Mouse (Mus musculus) gastrocnemius, postnatal 36 days (tissue): ENCODE measurements around the gene Gucy2e. TPM values are rescaled to one million over a fixed set of nuclear protein-coding genes. Genes with fewer than 3 reads are reported as not detected.

Experiments
- DNase-seq, 2 experiments: peaks; one replicate each; pipeline ENCODE4 v3.0.0; 2022
- intact Hi-C: fragments of 180-260 bp; cut with DNase I; formaldehyde crosslinking; loops from one replicate; pipeline ENCODE4 v1.15.1; 2025
- long read RNA-seq, 2 experiments: library from polyadenylated mRNA; stranded (forward); transcript quantifications; one replicate each; pipeline ENCODE4 v2.0.0; 2021
- total RNA-seq, 2 experiments: library from RNA; stranded (reverse); gene quantifications; 2 replicates each; pipeline ENCODE4 v1.2.3; 2021

Gucy2e gene
- not detected for total RNA-seq
- long read RNA-seq, experiment 1, result 0 reads
- long read RNA-seq, experiment 2, result 0 reads

DNA sequence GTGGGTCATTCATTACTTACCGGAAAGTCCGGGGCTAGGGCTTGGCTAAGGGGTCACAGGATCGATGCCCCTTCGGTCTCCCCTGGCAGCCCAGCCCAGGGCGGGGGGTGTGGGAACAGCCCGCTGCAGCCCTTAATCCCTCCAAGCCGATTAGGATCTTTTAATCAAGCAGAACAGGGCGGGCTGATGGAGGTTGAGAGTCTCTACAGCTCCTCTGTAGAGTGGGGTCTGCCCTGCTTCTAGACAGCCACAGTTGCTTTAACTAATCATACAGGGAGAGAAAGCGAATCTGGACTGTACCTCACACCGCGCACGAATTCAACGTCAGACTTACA, at the start of gene Gucy2e:
Gene Gucy2e, minus strand, starts transcription at position 111 of the 335 bp plus-strand sequence.
- DNase-seq, result no peak
- intact Hi-C loops, result loop anchor here (10.0 kb wide), 1 partner anchor 192 kb away; the partner anchor contains the start of gene Aurkb

DNA sequence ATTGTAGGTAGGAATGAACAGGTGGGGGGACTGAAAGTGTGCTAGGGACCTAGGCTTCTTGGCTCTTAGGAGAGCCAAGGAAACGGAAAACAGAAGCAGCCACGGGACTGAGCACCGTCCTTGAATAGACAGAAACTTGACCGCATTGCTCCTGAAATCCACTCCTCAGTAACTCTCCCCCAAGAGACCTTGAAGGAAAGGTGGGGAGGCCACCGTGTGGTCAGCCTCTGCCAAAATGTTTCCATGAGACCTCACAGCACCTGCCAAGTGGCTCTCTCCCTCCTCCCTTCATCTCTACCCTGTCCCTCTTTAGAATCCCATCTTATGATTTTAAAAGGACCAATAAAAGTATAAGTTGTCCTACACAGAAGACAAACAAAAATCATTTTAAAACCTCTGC, 40.4 kb upstream of the Gucy2e start:
- intact Hi-C loops, result loop anchor here (5.0 kb wide), 1 partner anchor 40 kb away; no protein-coding TSS in a partner anchor
- no peak for DNase-seq

GRCm38 (mm10) chr11:69276081-69276480, 39.2 kb upstream of the Gucy2e start:
- intact Hi-C loops, result loop anchor here (5.0 kb wide), 1 partner anchor 41 kb away; no protein-coding TSS in a partner anchor
- no peak for DNase-seq

GRCm38 (mm10) chr11:69275650-69276049, 38.8 kb upstream of the Gucy2e start:
- DNase-seq, result no peak
- intact Hi-C loops, result loop anchor here (5.0 kb wide), 1 partner anchor 42 kb away; no protein-coding TSS in a partner anchor

- peak; percentile 58 to 73 for DNase-seq
- intact Hi-C loops, result loop anchor here (5.0 kb wide), 1 partner anchor 240 kb away; no protein-coding TSS in a partner anchor
Observed at GRCm38 (mm10) chr11:69272122-69272740, 35.4 kb upstream of the Gucy2e start.

GRCm38 (mm10) chr11:69269575-69269974, 32.7 kb upstream of the Gucy2e start:
- DNase-seq, result peak; percentile 36 to 67

DNA sequence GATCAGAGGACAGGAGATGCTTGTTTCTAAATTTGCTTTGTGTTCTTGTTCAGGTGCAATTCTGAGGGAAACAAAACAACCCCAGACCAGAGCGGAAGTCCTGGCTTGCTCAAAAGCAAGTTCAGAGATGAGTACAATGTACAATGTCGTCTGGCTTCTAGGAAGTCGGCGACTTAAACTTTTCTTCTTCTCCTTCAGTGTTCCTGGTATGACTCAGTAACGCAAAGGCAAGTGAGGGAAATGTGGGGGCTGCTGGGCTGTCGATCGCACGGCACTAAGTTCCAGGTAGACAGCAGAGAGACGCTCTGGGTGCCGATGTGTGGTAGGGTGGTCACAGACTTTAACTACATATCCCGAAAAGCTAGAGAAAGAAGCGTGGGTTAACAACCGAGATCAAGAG, 31.3 kb upstream of the Gucy2e start:
- intact Hi-C loops, result loop anchor here (5.0 kb wide), 1 partner anchor 164 kb away; no protein-coding TSS in a partner anchor
- no peak for DNase-seq

More at GRCm38 (mm10) chr11:69269575-69269974, 32.7 kb upstream of the Gucy2e start:
- intact Hi-C loops, result loop anchor here (5.0 kb wide), 1 partner anchor 163 kb away; no protein-coding TSS in a partner anchor

DNA sequence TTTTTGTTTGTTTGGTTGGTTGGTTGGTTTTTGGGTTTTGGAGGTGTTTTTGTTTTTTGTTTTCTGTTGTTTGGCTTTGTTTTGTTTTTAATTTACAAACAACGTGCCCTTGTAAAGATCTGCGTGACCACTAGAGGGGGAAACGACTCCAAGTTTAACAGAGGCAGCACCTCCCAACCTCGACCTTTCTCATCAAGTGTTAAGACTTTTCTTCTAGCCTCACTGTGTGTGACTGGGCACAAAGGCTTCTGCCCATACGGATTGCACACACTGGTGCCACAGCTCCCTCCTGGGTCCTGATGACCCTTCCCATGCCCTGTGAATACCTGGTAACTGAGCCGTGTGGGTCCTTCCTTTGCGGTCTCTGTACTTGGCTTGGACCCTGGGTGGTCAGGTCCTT, 30.5 kb upstream of the Gucy2e start:
- no peak for DNase-seq
- intact Hi-C loops, result loop anchor here (5.0 kb wide), 1 partner anchor 165 kb away; no protein-coding TSS in a partner anchor

DNA sequence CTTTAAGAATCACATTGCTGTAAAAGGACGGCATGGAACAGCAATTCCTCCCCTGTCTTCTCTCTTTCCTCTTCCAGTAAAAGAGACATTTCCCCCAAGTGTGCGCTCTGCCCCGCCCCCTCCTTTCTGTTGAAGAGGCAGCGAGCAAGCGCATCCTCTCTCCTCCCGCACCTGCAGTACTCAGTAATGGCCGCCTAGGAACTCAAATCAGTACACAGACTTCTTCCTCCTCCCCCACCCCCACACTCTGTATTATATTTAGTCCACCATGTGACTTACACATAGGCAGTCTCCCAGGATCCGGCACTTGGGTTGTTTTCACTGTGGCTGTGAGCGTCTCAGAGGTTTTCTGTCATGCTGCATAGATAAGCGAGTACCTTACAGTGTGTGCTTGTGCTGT, 29.4 kb upstream of the Gucy2e start:
- DNase-seq, result no peak
- intact Hi-C loops, result loop anchor here (5.0 kb wide), 1 partner anchor 166 kb away; no protein-coding TSS in a partner anchor

GRCm38 (mm10) chr11:69265410-69265809, 28.6 kb upstream of the Gucy2e start:
- intact Hi-C loops, result loop anchor here (5.0 kb wide), 1 partner anchor 167 kb away; no protein-coding TSS in a partner anchor
- no peak for DNase-seq

- DNase-seq, result no peak
- intact Hi-C loops, result no loop called here
Observed at GRCm38 (mm10) chr11:69264276-69264675, 27.4 kb upstream of the Gucy2e start.

GRCm38 (mm10) chr11:69260111-69260510, 23.3 kb upstream of the Gucy2e start:
- no peak for DNase-seq
- intact Hi-C loops, result no loop called here

GRCm38 (mm10) chr11:69258287-69258686, 21.5 kb upstream of the Gucy2e start:
- intact Hi-C loops, result loop anchor here (5.0 kb wide), 1 partner anchor 179 kb away; no protein-coding TSS in a partner anchor

GRCm38 (mm10) chr11:69257807-69258206, 21.0 kb upstream of the Gucy2e start:
- intact Hi-C loops, result loop anchor here (5.0 kb wide), 1 partner anchor 179 kb away; no protein-coding TSS in a partner anchor
- DNase-seq, result no peak

More at GRCm38 (mm10) chr11:69258287-69258686, 21.5 kb upstream of the Gucy2e start:
- DNase-seq, result peak in 1 of 2 experiments; percentile 40

DNA sequence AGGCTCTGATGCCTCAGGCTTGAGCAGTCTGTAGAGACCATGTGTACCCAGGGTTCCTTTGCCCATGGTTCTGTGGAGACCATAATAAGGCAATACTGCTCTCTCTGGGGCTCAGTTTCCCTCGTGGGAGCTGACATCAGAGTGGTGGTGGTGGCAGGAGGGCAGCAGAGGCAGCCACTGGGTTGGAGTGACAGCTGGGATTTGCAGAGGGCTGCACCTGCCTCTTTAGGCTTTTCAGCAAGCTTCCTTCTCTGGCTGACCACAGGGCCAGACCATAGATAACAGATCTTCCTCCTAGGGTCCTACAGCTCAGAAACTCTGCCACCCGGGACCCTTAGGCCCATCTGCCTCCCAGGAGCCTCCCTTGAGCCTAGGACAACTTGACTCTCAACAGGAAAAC, 20.2 kb upstream of the Gucy2e start:
- DNase-seq, result no peak
- intact Hi-C loops, result loop anchor here (5.0 kb wide), 1 partner anchor 180 kb away; no protein-coding TSS in a partner anchor

DNA sequence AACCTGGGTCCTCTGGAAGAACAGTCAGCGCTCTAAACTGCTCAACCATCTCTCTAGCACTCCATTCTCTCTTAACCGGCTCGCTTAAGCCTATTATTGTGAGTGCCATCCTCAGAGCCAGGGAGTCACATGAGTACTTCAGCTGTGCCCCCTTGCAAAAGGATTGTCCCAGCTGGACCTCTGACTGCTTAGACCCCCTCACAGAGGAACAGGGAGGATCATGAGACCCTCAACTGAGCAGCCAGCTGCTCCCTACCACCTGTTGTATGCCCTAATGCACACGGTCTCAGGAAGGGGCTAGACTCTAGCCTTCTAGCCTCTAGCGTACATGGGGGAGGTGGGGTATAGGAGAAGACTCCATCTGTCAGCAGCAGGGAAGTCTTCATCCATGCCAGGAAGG, 18.0 kb upstream of the Gucy2e start:
- intact Hi-C loops, result loop anchor here (5.0 kb wide), 1 partner anchor 182 kb away; no protein-coding TSS in a partner anchor
- no peak for DNase-seq

- DNase-seq, result no peak
- intact Hi-C loops, result no loop called here
Observed at GRCm38 (mm10) chr11:69253131-69253530, 16.3 kb upstream of the Gucy2e start.

DNA sequence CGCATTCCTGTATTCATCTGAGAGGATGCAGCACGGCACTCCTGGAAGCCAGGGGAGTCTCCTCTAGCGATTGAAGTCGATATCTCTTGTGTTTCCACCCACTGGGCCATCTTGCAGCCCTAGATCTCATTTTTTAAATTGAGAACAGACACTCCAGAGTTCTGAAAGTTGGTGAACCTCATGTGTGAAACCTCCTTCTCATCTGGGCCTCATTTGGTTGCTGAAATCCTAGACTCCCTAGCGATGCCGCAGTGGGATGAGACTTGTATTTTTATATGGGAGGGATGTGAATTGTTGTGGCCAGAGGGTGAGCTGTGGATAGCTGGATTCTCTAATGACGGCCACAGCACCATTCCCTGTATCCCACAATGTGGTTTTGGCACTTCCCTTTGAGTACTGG, 15.1 kb upstream of the Gucy2e start:
- intact Hi-C loops, result no loop called here
- no peak for DNase-seq

GRCm38 (mm10) chr11:69251135-69251842, 14.5 kb upstream of the Gucy2e start:
- intact Hi-C loops, result no loop called here
- DNase-seq, result no peak

GRCm38 (mm10) chr11:69250106-69250505, 13.3 kb upstream of the Gucy2e start:
- intact Hi-C loops, result no loop called here
- DNase-seq, result no peak

GRCm38 (mm10) chr11:69249131-69249530, 12.3 kb upstream of the Gucy2e start:
- DNase-seq, result no peak
- intact Hi-C loops, result loop anchor here (5.0 kb wide), 1 partner anchor 122 kb away; the partner anchor contains the start of gene Aloxe3
